Mouse (Mus musculus): ENCODE measurements around the gene Dao.

- TF ChIP-seq CTCF (conservative IDR thresholded peaks at IDR 0.05; ENCODE audit: insufficient read depth, insufficient read length, low read depth, low read length), result no peak
- TF ChIP-seq POLR2A (IDR thresholded peaks at IDR 0.05; ENCODE audit: low read depth, low read length), result no peak
Measured at GRCm38 (mm10) chr5:114006974-114007373, 3.5 kb downstream of the Dao start.
